ENCODE assay signal across 9 mouse cellular contexts in the genomic region with DNA sequence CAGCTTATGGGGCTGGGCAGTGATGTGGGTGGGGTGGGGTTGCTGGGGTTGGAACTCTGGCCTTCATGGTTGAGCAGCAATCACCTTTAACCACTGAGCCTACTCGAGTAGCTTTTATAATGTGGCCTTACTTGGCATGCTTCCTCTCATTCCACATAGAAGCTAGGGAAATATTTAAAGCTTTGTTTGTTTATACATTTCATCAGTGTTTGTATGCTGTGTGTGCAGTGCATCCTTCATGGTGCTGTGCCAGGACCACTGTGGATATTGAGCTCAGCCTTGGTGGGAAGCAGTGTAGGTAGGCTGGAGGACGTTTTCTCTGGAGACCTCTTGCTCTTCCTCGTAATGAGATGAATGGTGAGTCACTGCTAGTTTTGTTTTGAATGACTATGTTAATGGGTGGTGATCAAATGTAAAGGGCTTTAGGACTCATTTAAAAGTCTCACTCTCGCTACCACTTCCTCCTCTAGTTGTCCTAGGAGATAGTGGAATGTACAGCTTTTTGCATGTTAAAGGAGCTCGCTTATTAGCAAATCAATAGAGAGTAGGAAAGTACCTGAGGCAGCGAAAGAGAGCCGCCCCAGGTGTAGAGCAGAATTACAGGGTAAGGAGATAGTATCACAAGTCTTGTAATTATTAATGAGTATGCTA. TPM values are rescaled to one million over a fixed set of nuclear protein-coding genes. Genes with fewer than 3 reads are reported as not detected.
DNase-seq lines count a peak whose midpoint lies in the region; ATAC-seq and TF ChIP-seq lines count a peak whose summit lies in the region.
"Had no signal": no experiment of that assay in that cellular context is flagged by ENCODE, and none has a peak within 500 bp of the region (broad histone marks: within the 10 kb centered on the region; RNA-seq: fewer than 3 reads in every experiment).

No protein-coding gene starts in this region.

- H3K9ac ChIP-seq in midbrain, postnatal 0 days (replicated peaks; ENCODE audit: low read length, poor library complexity, severe bottlenecking): no peak overlapping the region
- H3K9ac ChIP-seq: forebrain, embryonic 12.5 days had no signal

- H3K4me3 ChIP-seq in left cerebral cortex, adult 2 months: peak overlapping the region; percentile 4; the same call in 1 of the 2 replicates
- H3K4me3 ChIP-seq in midbrain, postnatal 0 days (ENCODE audit: low read depth, low read length): no peak overlapping the region
- H3K4me3 ChIP-seq: forebrain, embryonic 12.5 days had no signal

- no peaks in the 10 kb centered on the region for H3K36me3 ChIP-seq in midbrain, postnatal 0 days (ENCODE audit: insufficient read depth, low read length)
- H3K36me3 ChIP-seq: forebrain, embryonic 12.5 days; heart, embryonic 15.5 days had no signal

- TF ChIP-seq CTCF in left cerebral cortex, adult 2 months (IDR thresholded peaks at IDR 0.05): no peak
- peak; percentile 21; the same call in 1 of the 2 replicates for TF ChIP-seq CTCF in midbrain, postnatal 0 days (IDR thresholded peaks at IDR 0.05)

- DNase-seq in left cerebral cortex, adult 2 months (ENCODE audit: extremely low spot score in 1 of 2, low spot score in 2 of 2): no peak
- no peak for DNase-seq in left cerebral cortex, adult 11 months (ENCODE audit: low spot score)
- peak; percentile 99 for DNase-seq in ES-CJ7 (ENCODE audit: low read depth, low spot score)
- peak; percentile 81 for DNase-seq in induced T-regulatory cell, adult 2 months (ENCODE audit: low read depth)
- DNase-seq in midbrain, postnatal 0 days (ENCODE audit: low spot score): peak; percentile 34
- DNase-seq in heart, postnatal 10 days: no peak
- DNase-seq in gastrocnemius, postnatal 10 days: no peak

- H3K27me3 ChIP-seq in midbrain, postnatal 0 days (ENCODE audit: insufficient read depth, low read length): no peaks in the 10 kb centered on the region
- H3K27me3 ChIP-seq: forebrain, embryonic 12.5 days; heart, embryonic 15.5 days had no signal

- H3K27ac ChIP-seq in left cerebral cortex, adult 2 months: no peak overlapping the region
- no peak overlapping the region for H3K27ac ChIP-seq in midbrain, postnatal 0 days (ENCODE audit: low read depth, low read length)
- H3K27ac ChIP-seq: forebrain, embryonic 12.5 days had no signal

- intact Hi-C loops in left cerebral cortex, adult 2 months (cut with DNase I): no loop called here
- intact Hi-C loops in heart, postnatal 10 days (cut with DNase I): no loop called here

- H3K9me3 ChIP-seq in midbrain, postnatal 0 days (ENCODE audit: low read length): no peaks in the 10 kb centered on the region
- H3K9me3 ChIP-seq: forebrain, embryonic 12.5 days; heart, embryonic 15.5 days had no signal

- peaks cover 31% of the 10 kb centered on the region for H3K4me1 ChIP-seq in midbrain, postnatal 0 days (ENCODE audit: insufficient read depth, low read length)

- 26% methylated on average over 7 of the region's 7 CpGs for WGBS in midbrain, postnatal 0 days

- no peak overlapping the region for H3K4me2 ChIP-seq in midbrain, postnatal 0 days (ENCODE audit: low read depth, low read length, poor library complexity, severe bottlenecking)
- H3K4me2 ChIP-seq: forebrain, embryonic 12.5 days had no signal

- ATAC-seq in midbrain, postnatal 0 days (ENCODE audit: low FRiP score): no peak

RNA-seq across cellular contexts. Expression of a gene that starts 3.4 kb away (rescaled TPM):
- 10 to 100 TPM; 16.6 to 17.8 TPM for total RNA-seq in left cerebral cortex, adult 2 months (2021)
- total RNA-seq in midbrain, postnatal 0 days (2014; rRNA removed): 28.1 and 30.0 TPM in 2 replicates
- 26.6 and 26.7 TPM in 2 replicates for polyA plus RNA-seq in midbrain, postnatal 0 days (2015; fragmentation: Nextera tagmentation; extraction: Ambion mirVana)
- total RNA-seq in heart, postnatal 10 days (2021): 10 to 100 TPM; 41.5 to 41.9 TPM
- total RNA-seq in gastrocnemius, postnatal 10 days (2021): 10 to 100 TPM; 21.9 to 27.2 TPM

RNA-seq across cellular contexts. Expression of a gene that starts 4.2 kb away (rescaled TPM):
- 100 to 1,000 TPM in 1 of 2 experiments, 10 to 100 TPM in 1; 86.3 to 102 TPM for total RNA-seq in left cerebral cortex, adult 2 months (2021)
- total RNA-seq in midbrain, postnatal 0 days (2014; rRNA removed): 63.8 and 74.6 TPM in 2 replicates
- 33.8 and 45.1 TPM in 2 replicates for polyA plus RNA-seq in midbrain, postnatal 0 days (2015; fragmentation: Nextera tagmentation; extraction: Ambion mirVana)
- 10 to 100 TPM; 55.9 to 64.7 TPM for total RNA-seq in heart, postnatal 10 days (2021)
- 10 to 100 TPM; 33.0 to 48.7 TPM for total RNA-seq in gastrocnemius, postnatal 10 days (2021)

Comparison
In these comparisons a context has a peak if more than half of its experiments do, and no peak if none do; other contexts are left out.
1. DNase-seq: peak in ES-CJ7 (single experiment), induced T-regulatory cell, adult 2 months (single experiment) and midbrain, postnatal 0 days (single experiment); none in left cerebral cortex, adult 2 months (0 of 2), left cerebral cortex, adult 11 months (single experiment), heart, postnatal 10 days (0 of 2) and gastrocnemius, postnatal 10 days (single experiment).